Mouse (Mus musculus): ENCODE measurements around the gene Hsdl2. TPM values are rescaled to one million over a fixed set of nuclear protein-coding genes. Genes with fewer than 3 reads are reported as not detected.

The Hsdl2 gene
- 4.8 TPM for polyA plus RNA-seq (2015; fragmentation: Illumina TruSeq; extraction: RNeasy Lipid Tissue Mini Kit (QIAGEN cat#74804); ENCODE audit: insufficient read depth, low read depth, low replicate concordance)

DNA sequence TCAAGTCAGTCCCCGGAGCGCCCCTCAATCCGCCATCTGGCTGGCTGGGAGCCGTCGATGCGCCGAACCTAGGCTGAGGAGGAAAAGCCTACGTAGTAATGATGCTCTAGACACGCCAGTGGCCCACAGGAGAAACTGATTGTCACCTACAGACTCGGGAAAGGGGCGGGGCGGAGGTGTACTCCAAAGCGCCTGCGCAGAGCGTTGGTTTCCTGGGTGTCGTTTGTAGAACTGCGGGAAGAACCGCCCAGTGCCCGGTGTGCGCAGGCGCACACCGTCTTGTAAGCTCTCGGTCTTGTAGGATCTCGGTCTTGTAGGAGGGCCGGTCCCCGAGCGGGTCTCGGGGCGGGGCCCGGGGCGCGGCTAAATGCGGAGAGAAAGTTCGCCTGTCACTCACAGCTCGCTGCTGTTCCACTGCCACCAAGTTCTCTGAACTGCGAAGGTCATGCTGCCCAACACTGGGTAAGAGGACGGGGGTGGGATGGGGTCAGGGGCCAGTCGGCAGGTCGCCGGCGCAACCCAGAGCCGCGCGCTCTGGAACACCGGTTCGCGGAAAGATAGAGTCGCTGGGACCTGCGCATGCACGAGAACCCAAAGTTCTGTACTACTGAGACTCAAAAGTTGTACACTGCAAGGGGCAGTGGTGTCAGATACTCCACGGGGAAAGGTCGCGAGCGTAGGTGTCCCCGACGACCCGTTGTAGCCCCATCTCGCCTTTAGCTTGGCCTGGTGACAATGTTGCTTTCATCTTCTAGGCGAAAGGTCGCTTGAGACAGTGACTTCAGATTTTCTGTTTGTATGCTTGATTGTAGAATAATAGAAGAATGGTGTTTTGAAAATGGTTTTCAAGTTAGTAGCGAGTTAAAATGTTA is at the start of gene Hsdl2:
Hsdl2 (plus strand) TSS at position 250 of the 872 bp plus-strand sequence.

GRCm38 (mm10) chr4:59549175-59549976 is 32.0 kb upstream of the Hsdl2 start, which contains the start of gene Ptbp3:
TSS of gene Ptbp3 (minus strand) at chr4:59549364.

GRCm38 (mm10) chr4:59625998-59626910 is 44.9 kb downstream of the Hsdl2 start, which contains the start of gene E130308A19Rik:
TSS of gene E130308A19Rik (plus strand) at chr4:59626211.

Other genes with a start within 250 kb of the Hsdl2 start
- 1.9 TPM for gene Susd1, start 142.9 kb upstream of the Hsdl2 start, polyA plus RNA-seq (2015; fragmentation: Illumina TruSeq; extraction: RNeasy Lipid Tissue Mini Kit (QIAGEN cat#74804); ENCODE audit: insufficient read depth, low read depth, low replicate concordance)
- gene Ptbp3, start 32.2 kb upstream of the Hsdl2 start, polyA plus RNA-seq (2015; fragmentation: Illumina TruSeq; extraction: RNeasy Lipid Tissue Mini Kit (QIAGEN cat#74804); ENCODE audit: insufficient read depth, low read depth, low replicate concordance) = 8.7 TPM
- gene E130308A19Rik, start 44.6 kb downstream of the Hsdl2 start, polyA plus RNA-seq (2015; fragmentation: Illumina TruSeq; extraction: RNeasy Lipid Tissue Mini Kit (QIAGEN cat#74804); ENCODE audit: insufficient read depth, low read depth, low replicate concordance) = 0.70 TPM
- 3.5 TPM for gene Inip, start 220.0 kb downstream of the Hsdl2 start, polyA plus RNA-seq (2015; fragmentation: Illumina TruSeq; extraction: RNeasy Lipid Tissue Mini Kit (QIAGEN cat#74804); ENCODE audit: insufficient read depth, low read depth, low replicate concordance)
- 3.2 TPM for gene Snx30, start 224.3 kb downstream of the Hsdl2 start, polyA plus RNA-seq (2015; fragmentation: Illumina TruSeq; extraction: RNeasy Lipid Tissue Mini Kit (QIAGEN cat#74804); ENCODE audit: insufficient read depth, low read depth, low replicate concordance)

All from pancreas, adult 10 weeks (tissue).